Mouse (Mus musculus) lung, postnatal 0 days (tissue): ENCODE results near the gene Dynlt1f. TPM values are rescaled to one million over a fixed set of nuclear protein-coding genes. Genes with fewer than 3 reads are reported as not detected.
"Not testable (repeated sequence)": the region's sequence is repeated elsewhere in the genome, so short reads cannot be mapped to it uniquely, and the experiment has no call there.

ENCODE experiments used
- ATAC-seq: fragments of 200-750 bp; cut with Nextera tagmentation; 2 replicates; pipeline ENCODE4 v1.8.0; 2017; ENCODE audit warnings: moderate library complexity
- DNase-seq: peaks from one replicate; pipeline ENCODE4 v3.0.0-alpha.2; 2016; ENCODE audit warnings: low spot score
- H3K27ac ChIP-seq: fragments of 300-500 bp; sonication (generic); 2 replicates; pipeline ENCODE4 v1.5.1; 2014; ENCODE audit warnings: antibody characterized with exemption, mild to moderate bottlenecking, low read length, mixed read lengths
- H3K27me3 ChIP-seq: fragments of 300-500 bp; sonication (generic); replicated peaks from 2 replicates; pipeline ENCODE4 v1.6.1; 2014; ENCODE audit warnings: low read length, mixed read lengths; ENCODE audit not compliant: insufficient read depth
- H3K36me3 ChIP-seq: fragments of 300-500 bp; sonication (generic); 2 replicates; pipeline ENCODE4 v1.6.1; 2014; ENCODE audit warnings: low read length, mixed read lengths; ENCODE audit not compliant: insufficient read depth
- H3K4me1 ChIP-seq: fragments of 300-500 bp; sonication (generic); 2 replicates; pipeline ENCODE4 v1.6.1; 2014; ENCODE audit warnings: antibody characterized with exemption, low read depth, low read length, mixed read lengths; ENCODE audit not compliant: insufficient read depth
- H3K4me2 ChIP-seq: fragments of 300-500 bp; sonication (generic); replicated peaks from 2 replicates; pipeline ENCODE4 v1.6.1; 2014; ENCODE audit warnings: low read depth, mild to moderate bottlenecking, low read length, moderate library complexity, mixed read lengths
- H3K4me3 ChIP-seq: fragments of 300-500 bp; sonication (generic); 2 replicates; pipeline ENCODE4 v1.5.1; 2014; ENCODE audit warnings: low read depth, low read length
- H3K9ac ChIP-seq: fragments of 300-500 bp; sonication (generic); replicated peaks from 2 replicates; pipeline ENCODE4 v1.6.1; 2014; ENCODE audit warnings: low read depth, mild to moderate bottlenecking
- H3K9me3 ChIP-seq: fragments of 300-500 bp; sonication (generic); 2 replicates; pipeline ENCODE4 v1.6.1; 2016; ENCODE audit warnings: low read length, mixed read lengths
- CTCF ChIP-seq: IDR thresholded peaks from 2 replicates; pipeline ENCODE4 v1.5.1; 2016; ENCODE audit warnings: antibody characterized with exemption, mild to moderate bottlenecking
- EP300 ChIP-seq: IDR thresholded peaks from 2 replicates; pipeline ENCODE4 v1.6.1; 2016; ENCODE audit warnings: antibody characterized with exemption, mild to moderate bottlenecking, control low read depth
- WGBS: fragments of 180-500 bp; shearing (Covaris S2); extraction: QIAGEN DNeasy Blood & Tissue Kit; methylation state at CpG from one replicate; pipeline ENCODE4 v1.1.7; 2014; 5-methylcytosine and 5-hydroxymethylcytosine counted together
- polyA plus RNA-seq: library from polyadenylated mRNA; unstranded; fragments of >200 nt; fragmentation: Nextera tagmentation; extraction: Ambion mirVana; gene quantifications from 2 replicates; pipeline ENCODE4 v1.2.1, GENCODE M21; 2015

The Dynlt1f gene
- polyA plus RNA-seq, 1 experiment from 2014 or later = 185 TPM

DNA sequence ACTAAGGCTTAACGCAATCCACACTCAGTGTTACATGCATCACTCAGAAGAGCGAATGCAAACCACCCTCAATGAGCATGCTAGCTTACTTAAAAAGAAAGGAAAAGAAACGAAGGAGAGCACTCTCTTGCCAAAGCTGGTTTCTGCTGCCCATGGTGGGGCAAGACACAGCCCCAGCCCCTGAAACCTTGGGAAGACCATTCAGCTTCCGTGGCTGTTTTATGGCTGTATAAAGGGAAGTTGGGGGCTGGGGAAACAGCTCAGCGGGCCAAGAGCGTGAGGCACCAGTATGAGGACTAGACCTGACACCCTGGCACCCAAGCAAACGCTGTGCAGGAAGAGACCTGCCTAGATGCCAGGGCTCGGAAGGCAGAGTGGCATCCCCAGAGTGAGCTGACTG, 17.3 kb downstream of the Dynlt1f start:
- H3K27me3 ChIP-seq, H3K4me3 ChIP-seq, H3K4me2 ChIP-seq, ATAC-seq, H3K27ac ChIP-seq, DNase-seq, H3K9ac ChIP-seq, H3K4me1 ChIP-seq, H3K9me3 ChIP-seq, H3K36me3 ChIP-seq: not testable (repeated sequence)
- WGBS = 90% methylated on average over 8 of the region's 8 CpGs

- H3K36me3 ChIP-seq, DNase-seq, ATAC-seq, H3K9ac ChIP-seq, H3K27ac ChIP-seq, H3K4me3 ChIP-seq, H3K9me3 ChIP-seq, H3K4me1 ChIP-seq, H3K4me2 ChIP-seq, H3K27me3 ChIP-seq: not testable (repeated sequence)
- WGBS = 98% methylated on average over 3 of the region's 4 CpGs
Measured at GRCm38 (mm10) chr17:6637434-6637833, 18.3 kb downstream of the Dynlt1f start.

DNA sequence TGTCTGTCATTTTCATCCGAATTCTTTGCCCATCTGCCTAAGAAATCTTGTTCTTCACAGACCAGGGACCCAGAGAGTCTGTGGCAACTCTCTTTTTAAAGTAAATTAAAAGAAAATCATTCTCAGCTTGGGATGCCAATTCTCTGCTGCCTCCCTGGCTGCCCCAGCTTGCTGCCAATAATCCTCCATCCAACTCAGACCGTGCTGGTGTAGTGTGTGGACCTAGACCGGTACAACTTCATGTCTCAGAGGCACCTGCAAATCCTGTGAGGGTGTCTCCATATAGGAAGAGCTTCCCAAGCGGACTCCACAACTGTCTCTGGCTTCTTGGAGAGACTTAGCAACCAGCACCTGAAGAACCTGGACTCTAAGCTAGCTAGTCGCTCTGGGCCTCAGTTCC, 18.8 kb downstream of the Dynlt1f start:
- H3K4me3 ChIP-seq = no peak overlapping the region
- TF ChIP-seq EP300 = no peak
- TF ChIP-seq CTCF = no peak
- ATAC-seq (no peak), DNase-seq (no peak)
- H3K9me3 ChIP-seq = no peaks in the 10 kb centered on the region
- no peak overlapping the region for H3K4me2 ChIP-seq
- H3K27me3 ChIP-seq = no peaks in the 10 kb centered on the region
- H3K36me3 ChIP-seq = no peaks in the 10 kb centered on the region
- no peaks in the 10 kb centered on the region for H3K4me1 ChIP-seq
- WGBS = 66% methylated on average over 5 of the region's 5 CpGs
- no peak overlapping the region for H3K9ac ChIP-seq
- H3K27ac ChIP-seq = no peak overlapping the region

GRCm38 (mm10) chr17:6635781-6636180, 19.9 kb downstream of the Dynlt1f start:
- H3K9ac ChIP-seq, H3K4me1 ChIP-seq, ATAC-seq, H3K36me3 ChIP-seq, H3K27me3 ChIP-seq, H3K9me3 ChIP-seq, H3K27ac ChIP-seq, DNase-seq, H3K4me2 ChIP-seq, H3K4me3 ChIP-seq: not testable (repeated sequence)
- 100% methylated on average over 1 of the region's 4 CpGs for WGBS

GRCm38 (mm10) chr17:6632850-6633249, 22.9 kb downstream of the Dynlt1f start:
- not testable (repeated sequence) for DNase-seq, H3K27me3 ChIP-seq, H3K36me3 ChIP-seq, H3K9ac ChIP-seq, H3K9me3 ChIP-seq, ATAC-seq, H3K4me3 ChIP-seq, H3K27ac ChIP-seq, H3K4me2 ChIP-seq, H3K4me1 ChIP-seq
- 86% methylated on average over 6 of the region's 6 CpGs for WGBS

- H3K9me3 ChIP-seq, ATAC-seq, H3K4me3 ChIP-seq, H3K9ac ChIP-seq, H3K4me1 ChIP-seq, H3K36me3 ChIP-seq, H3K27me3 ChIP-seq, H3K4me2 ChIP-seq, H3K27ac ChIP-seq, DNase-seq: not testable (repeated sequence)
- WGBS = 79% methylated on average over 4 of the region's 4 CpGs
Measured at GRCm38 (mm10) chr17:6630398-6630797, 25.3 kb downstream of the Dynlt1f start.

DNA sequence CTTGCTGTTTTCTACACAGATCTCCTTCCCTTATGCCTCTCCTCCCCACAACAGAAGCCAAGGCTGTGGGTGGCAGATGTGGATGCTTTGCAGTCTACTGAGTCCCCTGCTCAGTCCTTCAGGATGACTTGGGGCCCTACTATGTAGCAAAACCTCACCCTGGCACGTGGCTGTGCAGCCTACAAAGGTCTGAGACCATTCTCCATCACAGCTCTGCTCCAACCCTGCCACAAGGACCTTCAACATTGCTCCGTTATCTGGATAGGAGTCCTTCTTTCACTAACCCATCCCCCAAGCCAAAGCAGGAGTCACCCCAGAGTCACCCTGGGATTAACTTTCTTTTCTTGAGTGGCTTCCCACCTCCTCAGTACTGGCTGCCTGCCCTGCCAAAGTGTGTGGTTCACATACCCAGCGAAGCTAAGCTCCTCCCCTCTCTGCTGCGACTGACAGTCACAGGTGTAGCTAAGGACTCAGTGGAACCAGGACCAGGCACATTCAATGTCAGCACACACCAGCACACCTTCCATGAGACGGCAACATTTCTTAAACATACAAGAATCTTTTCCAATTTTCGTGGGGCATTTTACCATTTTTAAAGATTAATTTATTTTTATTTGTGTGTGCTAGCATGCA, 30.7 kb downstream of the Dynlt1f start:
- H3K9me3 ChIP-seq, H3K4me1 ChIP-seq, H3K4me2 ChIP-seq, H3K4me3 ChIP-seq, H3K36me3 ChIP-seq, H3K27ac ChIP-seq, H3K9ac ChIP-seq, DNase-seq, H3K27me3 ChIP-seq: not testable (repeated sequence)
- ATAC-seq = peak; percentile 30; the same call in 1 of the 2 replicates
- 50% methylated on average over 1 of the region's 6 CpGs for WGBS

- ATAC-seq, H3K9ac ChIP-seq, H3K27ac ChIP-seq, H3K36me3 ChIP-seq, H3K4me3 ChIP-seq, H3K4me2 ChIP-seq, H3K27me3 ChIP-seq, DNase-seq, H3K4me1 ChIP-seq, H3K9me3 ChIP-seq: not testable (repeated sequence)
- 63% methylated on average over 11 of the region's 12 CpGs for WGBS
Measured at GRCm38 (mm10) chr17:6621976-6622375, 33.7 kb downstream of the Dynlt1f start.

DNA sequence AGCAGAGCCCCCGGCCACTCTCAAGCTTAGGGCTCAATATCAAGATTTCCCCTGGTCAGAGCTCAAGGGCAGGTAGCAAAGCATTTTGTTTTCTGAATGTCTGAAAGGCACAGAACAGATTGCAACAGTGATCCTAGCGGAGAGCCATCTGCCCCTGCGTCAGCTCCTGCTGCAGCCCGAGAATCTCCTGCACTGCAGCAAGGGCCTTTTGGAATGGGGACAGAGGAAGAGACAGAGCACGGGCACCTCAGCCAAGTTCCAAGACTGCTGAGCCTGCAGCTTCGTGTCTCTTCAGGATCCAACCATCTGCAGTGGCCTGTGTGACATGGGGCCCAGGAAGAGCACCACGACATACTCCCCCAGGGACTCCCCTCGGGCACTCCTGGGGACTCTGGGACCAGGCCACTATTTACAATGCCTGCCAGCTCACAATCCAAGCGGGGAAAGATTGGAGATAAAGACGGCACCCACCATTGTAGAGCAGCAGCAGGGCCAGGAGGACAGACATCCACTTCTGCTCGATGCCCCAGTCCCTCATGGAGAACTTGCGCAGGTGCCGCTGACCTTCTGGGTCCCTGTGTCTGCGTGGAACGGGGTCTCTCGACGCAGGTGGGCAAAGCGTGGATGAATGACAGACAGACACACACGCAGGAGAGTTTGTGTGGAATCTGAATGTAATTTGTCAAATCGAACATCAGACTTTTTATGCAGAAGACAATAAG, 34.8 kb downstream of the Dynlt1f start:
- H3K27me3 ChIP-seq, ATAC-seq, H3K36me3 ChIP-seq, H3K4me1 ChIP-seq, H3K4me3 ChIP-seq, H3K27ac ChIP-seq, H3K4me2 ChIP-seq, H3K9me3 ChIP-seq, H3K9ac ChIP-seq, DNase-seq: not testable (repeated sequence)
- 76% methylated on average over 15 of the region's 20 CpGs for WGBS
